Mouse (Mus musculus) heart, adult 2 months (tissue): ENCODE results near the gene F8.

Source experiments
- CTCF ChIP-seq: fragments of 200-600 bp; IDR thresholded peaks from 2 replicates; pipeline ENCODE4 v1.8.1; 2022; ENCODE audit warnings: antibody characterized with exemption, mild to moderate bottlenecking, moderate library complexity
- EP300 ChIP-seq: fragments of 200-500 bp; IDR thresholded peaks from 2 replicates; pipeline ENCODE4 v1.6.1; 2011; ENCODE audit warnings: low read depth, low read length, control low read depth; ENCODE audit not compliant: insufficient read depth
- POLR2A ChIP-seq: fragments of 200-500 bp; IDR thresholded peaks from 2 replicates; pipeline ENCODE4 v1.6.1; 2011; ENCODE audit warnings: mild to moderate bottlenecking, low read depth, low read length, control low read depth; ENCODE audit not compliant: insufficient read depth

- TF ChIP-seq POLR2A (no peak), CTCF (no peak), EP300 (no peak)
Measured at GRCm38 (mm10) chrX:75231456-75231855, 151.0 kb downstream of the F8 start.
